Mouse (Mus musculus): ENCODE data around the gene Casc3. TPM values are rescaled to one million over a fixed set of nuclear protein-coding genes. Genes with fewer than 3 reads are reported as not detected.
A peak's percentile ranks its signal among the peaks of the same experiment; 100 is the strongest.

The Casc3 gene
- total and polyA plus RNA-seq, 3 experiments: 14.4 to 71.7 (median 16.7) TPM

GRCm38 (mm10) chr11:98772667-98773171 lies 32.0 kb upstream of the Casc3 start:
- peaks cover 17% of the 10 kb centered on the region for H3K27me3 ChIP-seq (replicated peaks)
- peaks cover 0 to 14% of the 10 kb centered on the region in 2 experiments for H3K36me3 ChIP-seq (replicated peaks in 1 of 2; ENCODE audit: control insufficient read depth in 1 of 2, insufficient read depth in 1 of 2, low read length in 1 of 2)
- no peak for DNase-seq (ENCODE audit: extremely low read depth)
- H3K4me1 ChIP-seq (ENCODE audit: control insufficient read depth in 1 of 2, insufficient read depth in 2 of 2): peaks cover 34 to 53% of the 10 kb centered on the region in 2 experiments
- dilution Hi-C loops (cut with MboI; ENCODE audit: extremely low pct_ligation_motif_present, extremely low pct_unique_long_range_greater_than_20kb, low sequenced_read_pairs) (no loop called here), in situ Hi-C loops (cut with MboI; ENCODE audit: low pct_ligation_motif_present, low pct_unique_long_range_greater_than_20kb, low sequenced_read_pairs) (no loop called here)
- H3K9me3 ChIP-seq (replicated peaks; ENCODE audit: low read length): no peaks in the 10 kb centered on the region
- no peak overlapping the region for H3K4me2 ChIP-seq (ENCODE audit: insufficient read depth, low read depth, poor library complexity, severe bottlenecking)
- TF ChIP-seq MYC (IDR thresholded peaks at IDR 0.05; ENCODE audit: low read depth, low read length) (peak; percentile 86), ZKSCAN1 (IDR thresholded peaks at IDR 0.05; ENCODE audit: borderline replicate concordance, low read depth, low read length) (no peak), POLR2AphosphoS2 (IDR thresholded peaks at IDR 0.05; ENCODE audit: low read depth, low read length) (no peak), MXI1 (IDR thresholded peaks at IDR 0.05; ENCODE audit: low read depth, low read length) (peak; percentile 61), BHLHE40 (IDR thresholded peaks at IDR 0.05; ENCODE audit: low read depth, low read length) (peak; percentile 47; the same call in 1 of the 2 replicates), POLR2A (IDR thresholded peaks at IDR 0.05; ENCODE audit: low read depth, low read length) (no peak), EP300 (IDR thresholded peaks at IDR 0.05; ENCODE audit: low read length) (no peak), CHD2 (IDR thresholded peaks at IDR 0.05; ENCODE audit: low read length) (no peak), MAX (IDR thresholded peaks at IDR 0.05; ENCODE audit: low read length) (peak; percentile 88), JUN (IDR thresholded peaks at IDR 0.05; ENCODE audit: insufficient read depth, low read depth, low read length) (no peak), RAD21 (IDR thresholded peaks at IDR 0.05; ENCODE audit: low read depth, low read length) (no peak)
- no peaks in the 10 kb centered on the region for H3K79me2 ChIP-seq (replicated peaks; ENCODE audit: control insufficient read depth, extremely low read depth, insufficient read depth, poor library complexity, severe bottlenecking)
- no peak overlapping the region for H3K4me3 ChIP-seq (replicated peaks in 1 of 3; ENCODE audit: low read depth in 2 of 3, low read length in 2 of 3, poor library complexity in 1 of 3)
- H3K9ac ChIP-seq (ENCODE audit: insufficient read depth, low read depth): no peak overlapping the region
- H3K27ac ChIP-seq (ENCODE audit: insufficient read depth, low read depth): no peak overlapping the region

GRCm38 (mm10) chr11:98773635-98774295 lies 30.9 kb upstream of the Casc3 start:
- Histone ChIP-seq H3K79me2 (replicated peaks; ENCODE audit: control insufficient read depth, extremely low read depth, insufficient read depth, poor library complexity, severe bottlenecking) (no peaks in the 10 kb centered on the region), H3K27ac (ENCODE audit: insufficient read depth, low read depth) (no peak overlapping the region), H3K4me2 (ENCODE audit: insufficient read depth, low read depth, poor library complexity, severe bottlenecking) (peak overlapping the region; percentile 87), H3K4me3 (replicated peaks in 1 of 3; ENCODE audit: low read depth in 2 of 3, low read length in 2 of 3, poor library complexity in 1 of 3) (peak overlapping the region in 2 of 3 experiments; percentile 27 to 46), H3K9me3 (replicated peaks; ENCODE audit: low read length) (no peaks in the 10 kb centered on the region), H3K4me1 (ENCODE audit: control insufficient read depth in 1 of 2, insufficient read depth in 2 of 2) (peaks cover 36 to 52% of the 10 kb centered on the region in 2 experiments), H3K27me3 (replicated peaks) (peaks cover 17% of the 10 kb centered on the region), H3K36me3 (replicated peaks in 1 of 2; ENCODE audit: control insufficient read depth in 1 of 2, insufficient read depth in 1 of 2, low read length in 1 of 2) (peaks cover 0 to 9% of the 10 kb centered on the region in 2 experiments), H3K9ac (ENCODE audit: insufficient read depth, low read depth) (peak overlapping the region; percentile 4; the same call in 1 of the 2 replicates)
- in situ Hi-C loops (cut with MboI; ENCODE audit: low pct_ligation_motif_present, low pct_unique_long_range_greater_than_20kb, low sequenced_read_pairs): no loop called here
- DNase-seq (ENCODE audit: extremely low read depth): peak; percentile 99
- dilution Hi-C loops (cut with MboI; ENCODE audit: extremely low pct_ligation_motif_present, extremely low pct_unique_long_range_greater_than_20kb, low sequenced_read_pairs): no loop called here
- TF ChIP-seq IRF4 (IDR thresholded peaks at IDR 0.05; ENCODE audit: low read depth, low read length): 0 out of 2 replicates have a peak, but pooled peaks have one; percentile 41
- no peak for TF ChIP-seq JUND (conservative IDR thresholded peaks at IDR 0.05; ENCODE audit: low read depth, low read length)
- TF ChIP-seq ZMIZ1 (IDR thresholded peaks at IDR 0.05; ENCODE audit: low read depth, low read length): no peak
- no peak for TF ChIP-seq JUN (IDR thresholded peaks at IDR 0.05; ENCODE audit: insufficient read depth, low read depth, low read length)
- peak; percentile 99 for TF ChIP-seq SIN3A (IDR thresholded peaks at IDR 0.05; ENCODE audit: low read length)
- peak; percentile 98 for TF ChIP-seq MYC (IDR thresholded peaks at IDR 0.05; ENCODE audit: low read depth, low read length)
- peak; percentile 60 for TF ChIP-seq NELFE (IDR thresholded peaks at IDR 0.05; ENCODE audit: low read depth, low read length)
- TF ChIP-seq NRF1 (IDR thresholded peaks at IDR 0.05; ENCODE audit: low read depth, low read length): no peak
- TF ChIP-seq SMC3 (IDR thresholded peaks at IDR 0.05; ENCODE audit: low read depth, low read length): no peak
- TF ChIP-seq CHD2 (IDR thresholded peaks at IDR 0.05; ENCODE audit: low read length): peak; percentile 56; the same call in 1 of the 2 replicates
- peak; percentile 62 for TF ChIP-seq POLR2A (IDR thresholded peaks at IDR 0.05; ENCODE audit: low read depth, low read length)
- peak; percentile 96 for TF ChIP-seq BHLHE40 (IDR thresholded peaks at IDR 0.05; ENCODE audit: low read depth, low read length)
- TF ChIP-seq USF1 (IDR thresholded peaks at IDR 0.05; ENCODE audit: low read depth, low read length): peak; percentile 68
- no peak for TF ChIP-seq RAD21 (IDR thresholded peaks at IDR 0.05; ENCODE audit: low read depth, low read length)
- no peak for TF ChIP-seq MAFK (IDR thresholded peaks at IDR 0.05; ENCODE audit: insufficient replicate concordance, low read length)
- TF ChIP-seq ZC3H11A (IDR thresholded peaks at IDR 0.05; ENCODE audit: low read depth, low read length): no peak
- no peak for TF ChIP-seq PAX5 (IDR thresholded peaks at IDR 0.05; ENCODE audit: low read length)
- TF ChIP-seq TBP (conservative IDR thresholded peaks at IDR 0.05; ENCODE audit: low read depth, low read length): no peak
- peak; percentile 61 for TF ChIP-seq USF2 (conservative IDR thresholded peaks at IDR 0.05; ENCODE audit: low read depth, low read length)
- TF ChIP-seq HCFC1 (IDR thresholded peaks at IDR 0.05; ENCODE audit: low read depth, low read length): peak; percentile 53
- no peak for TF ChIP-seq E2F4 (IDR thresholded peaks at IDR 0.05; ENCODE audit: insufficient replicate concordance, low read depth, low read length)
- peak; percentile 68 for TF ChIP-seq ETS1 (conservative IDR thresholded peaks at IDR 0.05; ENCODE audit: low read depth, low read length)
- no peak for TF ChIP-seq KAT2A (IDR thresholded peaks at IDR 0.05; ENCODE audit: insufficient replicate concordance, low read length)
- peak; percentile 65 for TF ChIP-seq TCF12 (IDR thresholded peaks at IDR 0.05; ENCODE audit: low read depth, low read length)
- peak; percentile 83 for TF ChIP-seq ELF1 (IDR thresholded peaks at IDR 0.05; ENCODE audit: low read depth, low read length)
- peak; percentile 100 for TF ChIP-seq MXI1 (IDR thresholded peaks at IDR 0.05; ENCODE audit: low read depth, low read length)

All from CH12.LX (cell line).